Mouse (Mus musculus) lung, postnatal 25 days (tissue): ENCODE results near the gene Ghdc.

Experiments
- DNase-seq: peaks from one replicate; pipeline ENCODE4 v3.0.0; 2022; ENCODE audit warnings: low spot score

Gene Ghdc

GRCm38 (mm10) chr11:100782568-100782967 lies 11.8 kb upstream of the Ghdc start:
- DNase-seq = no peak

DNA sequence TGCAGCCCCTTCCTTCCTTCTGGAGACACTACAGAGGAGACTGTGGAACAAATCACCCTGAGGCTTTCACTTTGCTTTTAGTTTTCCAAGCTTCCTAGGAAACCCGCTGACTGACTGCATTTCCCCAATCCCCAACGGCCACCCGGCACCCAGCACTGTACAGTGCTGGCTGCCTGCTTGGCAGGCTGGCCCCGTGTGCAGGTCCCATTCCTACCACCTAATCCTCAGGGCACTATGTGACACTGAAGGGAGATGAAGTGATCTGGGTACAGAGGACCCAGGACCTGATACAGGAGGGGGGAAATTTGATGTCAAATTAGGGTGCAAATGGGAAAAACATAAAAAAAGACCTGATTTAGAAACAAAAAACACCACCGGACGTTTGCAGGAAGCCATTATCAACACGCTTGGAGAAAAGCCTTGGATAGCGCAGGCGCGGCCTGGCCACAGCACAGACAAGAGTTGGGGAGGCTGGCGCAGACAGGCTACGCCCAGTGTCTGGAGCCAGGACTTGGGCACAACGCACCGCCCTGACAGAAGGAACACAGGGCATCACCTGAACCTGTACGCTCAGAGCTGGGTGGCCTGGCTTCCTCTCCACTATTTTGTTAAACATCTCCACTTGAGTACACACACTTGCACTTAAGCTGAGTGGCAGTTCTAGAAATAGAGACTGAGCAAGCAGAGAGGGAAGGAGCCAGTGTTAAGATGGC lies 11.2 kb upstream of the Ghdc start:
- peak; percentile 41 for DNase-seq

DNA sequence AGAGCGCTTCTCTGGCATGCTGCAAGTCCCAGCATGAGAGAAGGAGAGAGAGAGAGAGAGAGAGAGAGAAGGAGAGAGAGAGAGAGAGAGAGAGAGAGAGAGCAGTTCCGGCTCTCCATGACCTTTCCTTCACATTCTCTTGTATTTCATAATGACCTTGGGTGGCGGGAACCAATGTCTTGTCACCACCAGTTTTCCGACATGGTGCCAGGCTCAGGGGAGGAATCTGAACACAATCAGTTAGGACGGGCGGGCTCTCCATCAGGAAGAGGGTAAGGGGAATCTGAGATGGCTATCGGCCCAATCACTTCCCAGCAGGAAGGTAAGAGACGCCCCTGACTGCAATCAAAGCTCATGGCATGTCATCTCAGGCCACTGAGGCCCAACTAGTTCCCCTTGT lies 9.5 kb upstream of the Ghdc start:
- DNase-seq = no peak

GRCm38 (mm10) chr11:100778069-100778468 lies 7.3 kb upstream of the Ghdc start:
- no peak for DNase-seq

DNA sequence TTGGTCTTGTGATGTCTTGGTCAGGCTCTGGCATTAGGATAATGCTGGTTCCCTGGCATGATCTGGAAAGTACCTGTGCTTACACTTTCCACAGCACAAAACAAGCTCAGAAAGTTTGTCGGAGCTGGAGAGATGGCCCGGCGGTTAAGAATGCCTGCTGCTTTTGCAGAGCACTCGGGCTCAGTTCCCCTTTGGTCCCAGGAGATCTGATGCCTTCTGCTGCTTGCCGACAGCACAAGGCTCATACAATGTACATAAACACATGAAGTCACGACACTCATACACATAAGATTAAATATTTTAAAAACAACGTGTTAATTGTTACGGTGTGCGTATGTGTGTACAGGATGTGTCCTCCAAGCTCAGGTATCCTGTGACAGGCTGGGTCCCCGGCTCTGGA lies 5.2 kb upstream of the Ghdc start:
- no peak for DNase-seq

DNA sequence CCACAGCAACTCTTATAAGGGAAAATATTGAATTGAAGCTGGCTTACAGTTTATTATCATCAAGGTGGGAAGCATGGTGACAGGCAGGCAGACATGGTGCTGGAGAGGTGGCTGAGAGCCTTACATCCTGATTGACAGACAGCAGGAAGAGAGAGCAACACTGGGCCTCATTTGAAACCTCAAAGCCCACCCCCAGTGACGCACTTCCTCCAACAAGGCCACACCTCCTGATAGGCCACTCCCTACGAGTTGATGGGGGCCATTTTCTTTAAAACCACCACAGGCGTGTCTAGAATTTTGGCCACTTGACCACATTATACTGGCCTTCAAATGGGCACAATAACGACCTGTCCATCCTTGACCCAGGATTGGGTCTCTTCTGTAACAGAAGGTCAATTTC lies 3.5 kb upstream of the Ghdc start:
- no peak for DNase-seq

DNA sequence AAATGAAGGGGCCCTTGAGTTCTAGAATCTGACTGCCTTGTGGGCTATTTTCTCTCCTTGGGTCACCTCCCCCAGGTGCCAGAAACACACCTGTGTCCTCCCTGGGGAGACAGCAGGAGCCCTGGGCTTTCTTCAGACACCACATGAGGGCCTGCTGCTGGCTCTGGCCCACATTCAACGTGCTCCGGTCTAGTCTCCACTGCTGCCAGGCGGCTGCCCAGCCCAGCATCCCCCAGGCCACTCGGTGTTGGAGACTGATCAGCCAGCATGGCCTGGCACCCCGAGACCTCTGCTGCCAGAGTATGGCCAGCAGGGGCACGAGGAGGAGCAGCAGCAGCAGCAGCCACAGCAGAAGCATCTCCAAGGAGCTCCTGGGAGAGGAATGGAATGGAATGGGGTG lies 777 bp downstream of the Ghdc start:
- no peak for DNase-seq

DNA sequence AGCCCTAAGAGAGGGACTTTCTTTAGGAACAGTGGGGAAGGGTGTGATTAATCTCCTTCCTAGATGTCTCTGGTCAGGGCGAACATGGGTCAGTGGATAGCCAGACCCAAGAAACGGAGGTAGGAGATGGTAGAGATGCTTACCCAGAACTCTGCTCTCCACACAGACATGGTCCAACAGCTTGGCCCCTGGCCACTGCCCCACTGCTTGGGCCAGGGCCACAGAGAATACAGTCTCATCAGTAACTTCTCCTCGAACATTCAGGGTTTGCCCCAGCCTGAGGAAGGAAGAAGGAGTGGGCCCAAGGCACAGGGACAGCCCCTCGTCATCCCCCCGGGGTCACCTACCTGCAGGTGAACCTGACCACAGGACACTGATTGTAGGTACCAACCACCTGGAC lies 2.9 kb downstream of the Ghdc start:
- no peak for DNase-seq

- DNase-seq = no peak
Measured at GRCm38 (mm10) chr11:100766726-100767125, 4.0 kb downstream of the Ghdc start.

GRCm38 (mm10) chr11:100762831-100763230 lies 7.9 kb downstream of the Ghdc start, which contains the start of gene Hcrt:
TSS of gene Hcrt (minus strand) at chr11:100762931.
- DNase-seq = no peak

DNA sequence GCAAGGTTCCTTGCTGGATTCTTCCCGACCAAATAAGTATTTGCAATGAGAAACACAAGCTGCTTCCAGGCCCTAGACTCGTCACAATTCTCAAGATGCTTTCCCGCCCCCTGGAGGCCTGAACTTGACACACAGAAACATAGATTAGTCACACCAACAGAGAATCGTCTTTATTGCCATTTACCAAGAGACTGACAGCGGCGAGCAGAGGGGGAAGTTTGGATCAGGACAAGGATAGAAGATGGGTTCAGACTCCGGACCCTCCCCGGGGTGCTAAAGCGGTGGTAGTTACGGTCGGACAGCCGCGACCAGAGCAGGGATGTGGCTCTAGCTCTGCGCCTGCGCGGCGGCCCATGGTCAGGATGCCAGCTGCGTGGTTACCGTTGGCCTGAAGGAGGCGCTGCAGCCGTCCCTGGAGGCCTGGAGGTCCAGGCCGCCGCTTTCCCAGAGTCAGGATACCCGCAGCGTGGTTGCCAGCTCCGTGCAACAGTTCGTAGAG lies 9.2 kb downstream of the Ghdc start:
- peak; percentile 78 for DNase-seq

- DNase-seq = peak; percentile 76
Measured at GRCm38 (mm10) chr11:100759611-100760233, 11.0 kb downstream of the Ghdc start, which contains the start of gene Kcnh4. TSS of gene Kcnh4 (minus strand) at chr11:100759942.

DNA sequence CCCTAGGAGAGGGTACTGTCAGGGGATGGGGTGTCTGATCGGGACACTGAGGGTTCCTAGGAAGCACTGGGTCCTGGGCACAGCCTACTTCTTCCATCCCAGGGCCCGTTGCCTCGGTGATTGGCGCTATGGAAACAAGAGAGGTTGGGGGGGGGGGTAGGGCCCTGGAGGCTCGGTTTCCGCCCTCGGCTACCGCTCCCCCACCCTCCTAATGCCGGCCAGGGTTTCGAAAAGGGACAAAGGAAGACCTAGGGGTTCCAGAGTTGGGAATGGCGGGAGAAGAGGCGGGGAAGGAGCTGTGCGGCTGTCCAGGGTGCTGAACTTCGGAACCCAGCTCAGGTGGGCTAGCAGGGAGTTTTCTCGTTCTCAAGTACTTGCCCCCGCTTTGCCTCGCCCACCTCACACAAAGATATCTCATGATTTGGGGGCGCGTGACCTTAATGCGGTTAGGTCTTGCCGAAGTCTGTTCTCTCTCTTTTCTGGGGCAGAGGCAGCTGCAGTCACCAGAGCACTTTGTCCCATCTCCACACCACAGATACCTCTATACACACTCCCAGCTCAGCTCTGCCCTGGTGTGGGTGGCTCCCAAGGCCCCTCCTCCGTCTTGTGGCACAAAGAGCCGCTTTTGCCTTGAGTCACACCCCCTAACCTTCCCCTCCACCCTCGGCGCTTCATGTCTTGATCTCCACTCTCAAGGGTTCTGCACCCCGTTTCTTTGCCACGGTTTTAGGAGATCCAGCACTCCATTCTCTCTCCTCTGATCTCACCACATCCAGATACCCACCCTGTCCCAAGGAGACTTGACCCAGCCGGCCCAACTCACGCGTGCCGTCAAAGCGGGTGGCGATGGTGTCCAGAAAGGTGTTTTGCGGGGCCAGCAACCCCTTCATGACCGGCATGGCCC lies 11.8 kb downstream of the Ghdc start:
- peak; percentile 22 for DNase-seq

- DNase-seq = no peak
Measured at GRCm38 (mm10) chr11:100757566-100757965, 13.2 kb downstream of the Ghdc start.

DNA sequence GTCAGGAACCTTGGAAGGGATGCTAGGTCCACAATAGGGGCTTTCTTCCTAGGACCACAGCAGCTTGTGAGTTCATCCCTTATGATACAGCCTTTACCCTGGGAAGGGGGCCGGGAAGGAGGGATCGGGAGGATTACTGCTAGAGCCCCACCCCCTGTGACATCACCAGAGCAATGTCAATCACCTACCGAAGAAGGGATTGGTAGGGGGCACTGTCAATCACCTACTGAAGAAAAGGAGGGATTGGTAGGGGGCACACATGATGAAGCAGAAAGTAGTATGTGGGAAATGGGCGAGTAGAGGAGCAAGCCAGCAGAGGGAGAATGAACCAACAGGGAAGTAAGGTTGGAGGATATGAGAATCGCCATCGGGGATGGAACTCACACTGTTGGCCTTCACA lies 14.3 kb downstream of the Ghdc start:
- DNase-seq = no peak

DNA sequence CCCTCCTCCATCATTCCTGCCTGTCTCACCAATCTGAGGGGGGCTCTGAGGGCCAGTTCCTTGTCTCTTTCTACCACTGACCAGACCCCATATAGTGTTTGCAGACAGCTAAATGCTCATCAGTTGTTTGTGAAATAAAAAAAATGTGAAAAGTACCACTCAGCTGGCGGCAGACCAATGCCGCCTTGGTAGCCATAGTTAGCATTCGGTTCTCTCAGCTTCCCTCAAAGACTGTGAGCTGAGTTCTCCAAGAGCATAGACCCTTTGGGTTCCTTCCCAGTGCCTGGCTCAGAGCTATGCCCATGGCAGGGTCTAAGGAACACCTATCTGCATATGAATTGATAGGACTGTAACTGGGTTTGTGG lies 16.1 kb downstream of the Ghdc start:
- no peak for DNase-seq

GRCm38 (mm10) chr11:100754021-100754692 lies 16.6 kb downstream of the Ghdc start:
- no peak for DNase-seq

- DNase-seq = no peak
Measured at GRCm38 (mm10) chr11:100752294-100752693, 18.5 kb downstream of the Ghdc start.

- no peak for DNase-seq
Measured at GRCm38 (mm10) chr11:100750127-100750526, 20.6 kb downstream of the Ghdc start.

- no peak for DNase-seq
Measured at GRCm38 (mm10) chr11:100749469-100749868, 21.3 kb downstream of the Ghdc start.

DNA sequence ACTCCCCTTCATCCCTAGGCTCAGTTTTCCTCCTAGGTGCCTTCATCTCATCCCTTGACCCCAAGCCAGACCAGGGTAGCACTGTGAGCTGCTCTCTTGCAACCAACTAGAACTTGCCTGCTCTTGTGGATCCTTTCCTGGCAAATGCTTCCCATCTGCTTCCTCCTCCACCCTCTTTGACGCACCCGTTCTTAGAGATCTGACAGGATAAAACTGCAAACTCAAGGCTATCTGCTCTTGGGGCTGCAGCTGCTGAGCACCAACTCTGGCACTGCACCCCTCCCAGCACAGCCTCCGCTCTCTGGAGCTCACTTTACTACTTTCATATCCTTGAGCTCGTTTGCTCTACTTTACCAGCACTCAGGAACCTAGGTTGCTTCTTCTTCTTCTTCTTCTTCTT lies 22.1 kb downstream of the Ghdc start:
- DNase-seq = no peak

DNA sequence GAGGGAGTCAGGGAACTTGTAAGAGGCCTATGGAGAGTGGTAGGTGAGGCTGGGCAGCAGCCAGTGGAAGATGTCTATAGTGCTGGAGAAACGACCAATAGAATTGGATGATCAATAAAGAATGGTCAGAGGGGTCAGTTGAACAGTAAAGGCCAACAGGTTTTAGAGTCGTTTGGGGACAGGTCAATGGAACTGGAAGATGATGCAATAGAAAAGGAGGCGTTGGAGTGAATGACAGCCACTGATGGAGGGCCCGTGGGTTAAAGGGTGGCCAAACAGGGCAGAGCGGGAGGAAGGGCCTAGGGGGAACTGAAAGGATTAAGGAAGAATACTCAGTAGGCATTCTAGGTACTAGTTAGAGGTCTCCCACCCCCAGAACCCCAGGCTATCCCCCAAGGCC lies 23.6 kb downstream of the Ghdc start:
- no peak for DNase-seq
